Mouse (Mus musculus) bone marrow macrophage, adult 2 months (primary cell): ENCODE results near the gene Zmynd15.

Source experiments
- CTCF ChIP-seq: IDR thresholded peaks from 2 replicates; pipeline ENCODE4 v1.5.1; 2012; ENCODE audit warnings: low read depth, mild to moderate bottlenecking, low read length, moderate library complexity
- POLR2A ChIP-seq: IDR thresholded peaks from 2 replicates; pipeline ENCODE4 v1.6.1; 2012; ENCODE audit warnings: mild to moderate bottlenecking, low read depth, low read length, borderline replicate concordance

DNA sequence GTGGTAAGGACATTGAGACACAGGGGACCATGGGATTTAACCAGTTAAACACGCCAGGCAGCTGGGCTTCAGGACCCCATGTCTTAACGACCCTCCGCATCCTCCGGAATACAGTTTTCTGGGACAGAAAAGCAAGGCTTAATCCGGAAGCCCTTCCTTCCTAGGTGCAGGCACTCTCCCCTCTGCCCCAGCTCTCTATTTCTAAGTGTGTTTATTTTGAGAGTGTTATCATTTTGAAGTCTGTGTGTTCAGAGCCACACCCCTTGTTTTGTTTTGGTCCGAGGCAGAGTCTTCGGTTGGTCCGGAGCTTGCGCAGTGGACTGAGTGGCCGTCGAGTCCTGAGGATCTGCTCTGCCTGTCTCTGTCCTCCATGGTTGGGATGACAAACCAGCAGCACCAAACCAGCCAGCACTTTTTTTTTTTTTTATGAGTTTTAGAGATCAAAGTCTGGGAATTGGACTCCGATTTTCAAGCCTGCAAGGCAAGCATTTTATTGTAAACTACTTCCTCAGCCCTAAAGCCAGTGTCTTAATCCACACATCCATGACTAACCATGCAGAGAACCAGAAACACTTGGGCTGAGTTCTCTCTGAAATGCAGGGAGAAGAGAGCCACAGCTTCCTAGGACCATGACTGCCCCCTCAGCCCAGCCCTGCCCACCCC is 15.8 kb downstream of the Zmynd15 start:
- TF ChIP-seq CTCF, result no peak
- TF ChIP-seq POLR2A, result no peak
